Mouse (Mus musculus) CH12.LX (cell line): ENCODE measurements around the gene 2810408A11Rik. TPM values are rescaled to one million over a fixed set of nuclear protein-coding genes. Genes with fewer than 3 reads are reported as not detected.
"Not testable (repeated sequence)": the region's sequence is repeated elsewhere in the genome, so short reads cannot be mapped to it uniquely, and the experiment has no call there.

Experiments
- DNase-seq: peaks from one replicate; pipeline ENCODE4 v3.0.0-alpha.2; 2013; ENCODE audit errors: extremely low read depth
- H3K27ac ChIP-seq: 2 replicates; pipeline ENCODE4 v1.5.1; 2012; ENCODE audit warnings: low read depth, mild to moderate bottlenecking, control low read depth, moderate library complexity; ENCODE audit not compliant: insufficient read depth
- H3K27me3 ChIP-seq: replicated peaks from 2 replicates; pipeline ENCODE3; 2012; ENCODE audit warnings: inconsistent platforms
- H3K36me3 ChIP-seq, 2 experiments: replicated peaks in 1 of 2; 2 replicates each; pipeline versions ENCODE3 to v1.6.1; 2012; ENCODE audit warnings: inconsistent platforms in 1 of 2, low read length in 1 of 2, mild to moderate bottlenecking in 1 of 2, mixed read lengths in 1 of 2, moderate library complexity in 1 of 2; ENCODE audit not compliant: control insufficient read depth in 1 of 2, insufficient read depth in 1 of 2
- H3K4me1 ChIP-seq, 2 experiments: 2 replicates each; pipeline ENCODE4 v1.6.1; 2012; ENCODE audit warnings: inconsistent platforms in 1 of 2, moderate library complexity in 1 of 2; ENCODE audit not compliant: insufficient read depth in 2 of 2, control insufficient read depth in 1 of 2
- H3K4me2 ChIP-seq: 2 replicates; pipeline ENCODE4 v1.6.1; 2012; ENCODE audit warnings: low read depth, mild to moderate bottlenecking, control low read depth; ENCODE audit not compliant: poor library complexity, insufficient read depth, severe bottlenecking
- H3K4me3 ChIP-seq, 3 experiments: fragments of 150-350 bp in 1 of 3; sonication (generic) in 1 of 3; replicated peaks in 1 of 3; 2 replicates each; pipeline versions ENCODE3 to v1.5.1; 2011 to 2012; ENCODE audit warnings: low read depth in 2 of 3, low read length in 2 of 3, mild to moderate bottlenecking in 2 of 3, moderate library complexity in 2 of 3, control low read depth in 1 of 3, improper control_type of control experiment in 1 of 3, inconsistent platforms in 1 of 3, mixed read lengths in 1 of 3; ENCODE audit not compliant: poor library complexity in 1 of 3
- H3K79me2 ChIP-seq: replicated peaks from 2 replicates; pipeline ENCODE4 v1.6.1; 2012; ENCODE audit warnings: mild to moderate bottlenecking, moderate library complexity; ENCODE audit not compliant: control insufficient read depth, poor library complexity, insufficient read depth, severe bottlenecking; ENCODE audit errors: extremely low read depth
- H3K9ac ChIP-seq: 2 replicates; pipeline ENCODE4 v1.6.1; 2012; ENCODE audit warnings: low read depth, mild to moderate bottlenecking, control low read depth, moderate library complexity; ENCODE audit not compliant: insufficient read depth
- H3K9me3 ChIP-seq: replicated peaks from 2 replicates; pipeline ENCODE3; 2012; ENCODE audit warnings: low read length, inconsistent platforms, mixed read lengths
- BHLHE40 ChIP-seq: IDR thresholded peaks from 2 replicates; pipeline ENCODE4 v1.6.1; 2011; ENCODE audit warnings: mild to moderate bottlenecking, low read depth, low read length, improper control_type of control experiment
- CHD1 ChIP-seq: IDR thresholded peaks from 2 replicates; pipeline ENCODE4 v1.6.1; 2012; ENCODE audit warnings: low read depth, low read length, improper control_type of control experiment, inconsistent platforms
- CHD2 ChIP-seq: IDR thresholded peaks from 2 replicates; pipeline ENCODE4 v1.6.1; 2011; ENCODE audit warnings: low read length, improper control_type of control experiment
- ELF1 ChIP-seq: IDR thresholded peaks from 2 replicates; pipeline ENCODE4 v1.6.1; 2014; ENCODE audit warnings: low read depth, mild to moderate bottlenecking, inconsistent platforms, low read length, improper control_type of control experiment
- EP300 ChIP-seq: IDR thresholded peaks from 2 replicates; pipeline ENCODE4 v1.6.1; 2011; ENCODE audit warnings: low read length, improper control_type of control experiment
- ETS1 ChIP-seq: conservative IDR thresholded peaks from 2 replicates; pipeline ENCODE4 v1.6.1; 2012; ENCODE audit warnings: low read depth, mild to moderate bottlenecking, inconsistent platforms, low read length, improper control_type of control experiment, moderate library complexity
- GABPA ChIP-seq: IDR thresholded peaks from 2 replicates; pipeline ENCODE4 v1.6.1; 2012; ENCODE audit warnings: low read depth, low read length, improper control_type of control experiment, inconsistent platforms; ENCODE audit not compliant: insufficient replicate concordance
- JUND ChIP-seq: conservative IDR thresholded peaks from 2 replicates; pipeline ENCODE4 v1.6.1; 2011; ENCODE audit warnings: low read depth, low read length, improper control_type of control experiment
- MAFK ChIP-seq: IDR thresholded peaks from 2 replicates; pipeline ENCODE4 v1.6.1; 2011; ENCODE audit warnings: low read length, improper control_type of control experiment; ENCODE audit not compliant: insufficient replicate concordance
- MXI1 ChIP-seq: IDR thresholded peaks from 2 replicates; pipeline ENCODE4 v1.6.1; 2011; ENCODE audit warnings: mild to moderate bottlenecking, low read depth, low read length, improper control_type of control experiment
- NELFE ChIP-seq: IDR thresholded peaks from 2 replicates; pipeline ENCODE4 v1.6.1; 2011; ENCODE audit warnings: low read depth, low read length, improper control_type of control experiment
- RCOR1 ChIP-seq: conservative IDR thresholded peaks from 2 replicates; pipeline ENCODE4 v1.6.1; 2012; ENCODE audit warnings: low read depth, mild to moderate bottlenecking, inconsistent platforms, low read length, improper control_type of control experiment
- TBP ChIP-seq: conservative IDR thresholded peaks from 2 replicates; pipeline ENCODE4 v1.6.1; 2011; ENCODE audit warnings: low read depth, low read length, improper control_type of control experiment
- UBTF ChIP-seq: IDR thresholded peaks from 2 replicates; pipeline ENCODE4 v1.6.1; 2012; ENCODE audit warnings: low read depth, mild to moderate bottlenecking, inconsistent platforms, low read length, improper control_type of control experiment, moderate library complexity
- ZC3H11A ChIP-seq: IDR thresholded peaks from 2 replicates; pipeline ENCODE4 v1.6.1; 2012; ENCODE audit warnings: low read depth, mild to moderate bottlenecking, inconsistent platforms, low read length, improper control_type of control experiment
- ZKSCAN1 ChIP-seq: IDR thresholded peaks from 2 replicates; pipeline ENCODE4 v1.6.1; 2012; ENCODE audit warnings: low read depth, inconsistent platforms, low read length, improper control_type of control experiment, borderline replicate concordance
- dilution Hi-C: fragments of 300-500 bp; cut with MboI; formaldehyde crosslinking; loops from 2 replicates; pipeline ENCODE4 v1.14.3; 2020; ENCODE audit warnings: low sequenced_read_pairs; ENCODE audit not compliant: extremely low pct_unique_long_range_greater_than_20kb, extremely low pct_ligation_motif_present
- in situ Hi-C: fragments of 300-500 bp; cut with MboI; formaldehyde crosslinking; loops from 3 replicates; pipeline ENCODE4 v1.14.3; 2019; ENCODE audit warnings: low sequenced_read_pairs, low pct_ligation_motif_present, low pct_unique_long_range_greater_than_20kb, mixed read lengths
- polyA plus RNA-seq: library from polyadenylated mRNA; unstranded; fragments of >175 nt; gene quantifications from 2 replicates; pipeline ENCODE4 v1.2.1, GENCODE M21; 2012; ENCODE audit warnings: low read depth; ENCODE audit not compliant: insufficient read length
- total RNA-seq, 2 experiments: library from RNA; depleted of rRNA; stranded (reverse); fragments of 300-350 nt in 1 of 2; fragments of >200 nt in 1 of 2; gene quantifications; 2 replicates each; pipeline ENCODE4 v1.2.3; 2012 to 2014

Gene 2810408A11Rik
- total and polyA plus RNA-seq, 3 experiments: 0.33 to 0.86 (median 0.59) TPM

- in situ Hi-C loops (no loop called here), dilution Hi-C loops (no loop called here)
- Histone ChIP-seq H3K4me1 (peaks cover 0 to 3% of the 10 kb centered on the region in 2 experiments; a peak in 1 of 4 replicates), H3K27ac (no peak overlapping the region), H3K4me3 (no peak overlapping the region), H3K9ac (no peak overlapping the region), H3K36me3 (no peaks in the 10 kb centered on the region), H3K79me2 (no peaks in the 10 kb centered on the region), H3K4me2 (no peak overlapping the region), H3K27me3 (peaks cover 23% of the 10 kb centered on the region), H3K9me3 (no peaks in the 10 kb centered on the region)
- TF ChIP-seq ELF1: no peak
- no peak for TF ChIP-seq NELFE
- no peak for TF ChIP-seq MXI1
- TF ChIP-seq RCOR1: no peak
- no peak for TF ChIP-seq ZKSCAN1
- no peak for TF ChIP-seq ZC3H11A
- TF ChIP-seq CHD1: no peak
- no peak for TF ChIP-seq JUND
- no peak for TF ChIP-seq EP300
- no peak for TF ChIP-seq BHLHE40
- no peak for TF ChIP-seq UBTF
- no peak for TF ChIP-seq TBP
- no peak for TF ChIP-seq ETS1
- no peak for TF ChIP-seq MAFK
- TF ChIP-seq GABPA: no peak
- no peak for TF ChIP-seq CHD2
- DNase-seq: no peak
Observed at GRCm38 (mm10) chr11:69865561-69865960, 35.2 kb downstream of the 2810408A11Rik start.

- H3K79me2 ChIP-seq: no peaks in the 10 kb centered on the region
- H3K4me2 ChIP-seq: no peak overlapping the region
- no peak overlapping the region for H3K9ac ChIP-seq
- no peak overlapping the region for H3K27ac ChIP-seq
- no peaks in the 10 kb centered on the region for H3K9me3 ChIP-seq
- in situ Hi-C loops: no loop called here
- H3K4me3 ChIP-seq: no peak overlapping the region
- no peaks in the 10 kb centered on the region for H3K4me1 ChIP-seq
- H3K36me3 ChIP-seq: no peaks in the 10 kb centered on the region
- TF ChIP-seq UBTF (no peak), BHLHE40 (0 out of 2 replicates have a peak, but pooled peaks have one; percentile 26)
- dilution Hi-C loops: no loop called here
- DNase-seq: no peak
- H3K27me3 ChIP-seq: peaks cover 25% of the 10 kb centered on the region
Observed at GRCm38 (mm10) chr11:69864138-69864860, 36.5 kb downstream of the 2810408A11Rik start.

GRCm38 (mm10) chr11:69863729-69864128 lies 37.1 kb downstream of the 2810408A11Rik start:
- peaks cover 22% of the 10 kb centered on the region for H3K27me3 ChIP-seq
- H3K4me1 ChIP-seq, H3K36me3 ChIP-seq, in situ Hi-C loops, H3K4me2 ChIP-seq, DNase-seq, H3K9ac ChIP-seq, dilution Hi-C loops, H3K4me3 ChIP-seq, H3K79me2 ChIP-seq, H3K27ac ChIP-seq, H3K9me3 ChIP-seq: not testable (repeated sequence)
